Comparison of ENCODE assay signal across 14 mouse cellular contexts in genomic region chr8:10625262-10625661, GRCm38 (mm10).
DNase-seq lines count a peak whose midpoint lies in the region; ATAC-seq lines count a peak whose summit lies in the region.
"Had no signal": no experiment of that assay in that cellular context is flagged by ENCODE, and none has a peak within 500 bp of the region (broad histone marks: within the 10 kb centered on the region; RNA-seq: fewer than 3 reads in every experiment).

No protein-coding gene starts in this region.

- 0 out of 2 replicates have a peak, but pooled peaks cover 6% of the 10 kb centered on the region for H3K9me3 ChIP-seq in midbrain, embryonic 12.5 days
- no peaks in the 10 kb centered on the region for H3K9me3 ChIP-seq in midbrain, embryonic 16.5 days (replicated peaks; ENCODE audit: control insufficient read depth, low read length, poor library complexity, severe bottlenecking)
- H3K9me3 ChIP-seq in forebrain, embryonic 14.5 days (replicated peaks; ENCODE audit: control insufficient read depth, low read length) = no peaks in the 10 kb centered on the region

- H3K9ac ChIP-seq in midbrain, embryonic 12.5 days (replicated peaks) = no peak overlapping the region
- no peak overlapping the region for H3K9ac ChIP-seq in midbrain, embryonic 16.5 days (ENCODE audit: low read depth, low read length)
- H3K9ac ChIP-seq in forebrain, embryonic 14.5 days (ENCODE audit: low read length) = no peak overlapping the region; the same call in 1 of the 2 replicates
- H3K9ac ChIP-seq: heart, embryonic 13.5 days had no signal

- no peak overlapping the region; the same call in 1 of the 2 replicates for H3K27ac ChIP-seq in midbrain, embryonic 12.5 days (replicated peaks)
- H3K27ac ChIP-seq in midbrain, embryonic 16.5 days (ENCODE audit: low read length) = no peak overlapping the region
- no peak overlapping the region for H3K27ac ChIP-seq in forebrain, embryonic 14.5 days (ENCODE audit: low read depth, low read length)
- H3K27ac ChIP-seq: heart, embryonic 13.5 days; layer of hippocampus, adult 2 months had no signal

- peaks cover 9% of the 10 kb centered on the region; the same call in 1 of the 2 replicates for H3K27me3 ChIP-seq in midbrain, embryonic 12.5 days
- H3K27me3 ChIP-seq in midbrain, embryonic 16.5 days (ENCODE audit: control insufficient read depth, insufficient read depth, low read depth, low read length) = no peaks in the 10 kb centered on the region
- H3K27me3 ChIP-seq in forebrain, embryonic 14.5 days (replicated peaks; ENCODE audit: control insufficient read depth, insufficient read depth, low read length) = no peaks in the 10 kb centered on the region
- H3K27me3 ChIP-seq: heart, embryonic 13.5 days had no signal

- WGBS in midbrain, embryonic 12.5 days = 10% methylated on average over 5 of the region's 5 CpGs
- WGBS in midbrain, embryonic 16.5 days = 16% methylated on average over 5 of the region's 5 CpGs
- 10% methylated on average over 5 of the region's 5 CpGs for WGBS in forebrain, embryonic 14.5 days

- peak; percentile 64 for DNase-seq in heart, adult 11 months
- no peak for DNase-seq in heart, postnatal 25 days (ENCODE audit: low spot score)
- DNase-seq in forebrain, embryonic 14.5 days (ENCODE audit: low spot score) = peak; percentile 48
- DNase-seq in spleen, postnatal 36 days (ENCODE audit: low spot score in 2 of 2) = no peak
- DNase-seq in spleen, postnatal 4 days (ENCODE audit: low spot score in 2 of 2) = no peak
- DNase-seq in lung, postnatal 4 days = no peak
- DNase-seq: cerebellum, postnatal 36 days; kidney, adult 18-20 months; lung, postnatal 14 days; thymus, postnatal 36 days had no signal

- H3K4me1 ChIP-seq in midbrain, embryonic 12.5 days = peaks cover 32% of the 10 kb centered on the region
- H3K4me1 ChIP-seq in midbrain, embryonic 16.5 days (ENCODE audit: control insufficient read depth, insufficient read depth, low read length) = peaks cover 3% of the 10 kb centered on the region
- H3K4me1 ChIP-seq in forebrain, embryonic 14.5 days (ENCODE audit: control insufficient read depth, insufficient read depth, low read length) = peaks cover 10% of the 10 kb centered on the region

- intact Hi-C loops in heart, postnatal 25 days (cut with DNase I) = no loop called here

- H3K4me2 ChIP-seq in midbrain, embryonic 12.5 days (replicated peaks) = no peak overlapping the region
- H3K4me2 ChIP-seq in midbrain, embryonic 16.5 days (ENCODE audit: low read length) = no peak overlapping the region
- no peak overlapping the region for H3K4me2 ChIP-seq in forebrain, embryonic 14.5 days (ENCODE audit: low read length)
- H3K4me2 ChIP-seq: heart, embryonic 13.5 days had no signal

- H3K4me3 ChIP-seq in midbrain, embryonic 12.5 days = no peak overlapping the region
- no peak overlapping the region for H3K4me3 ChIP-seq in midbrain, embryonic 16.5 days (ENCODE audit: low read depth, low read length)
- no peak overlapping the region for H3K4me3 ChIP-seq in forebrain, embryonic 14.5 days (ENCODE audit: low read depth, low read length)
- H3K4me3 ChIP-seq: heart, embryonic 13.5 days; layer of hippocampus, adult 2 months had no signal

- ATAC-seq in midbrain, embryonic 12.5 days (ENCODE audit: low FRiP score, low read depth) = peak; percentile 78; the same call in 1 of the 2 replicates
- no peak for ATAC-seq in midbrain, embryonic 16.5 days
- peak; percentile 38; the same call in 1 of the 2 replicates for ATAC-seq in forebrain, embryonic 14.5 days

- no peaks in the 10 kb centered on the region for H3K36me3 ChIP-seq in midbrain, embryonic 12.5 days
- H3K36me3 ChIP-seq in midbrain, embryonic 16.5 days (ENCODE audit: control insufficient read depth, insufficient read depth, low read length) = 0 out of 2 replicates have a peak, but pooled peaks cover 2% of the 10 kb centered on the region
- H3K36me3 ChIP-seq in forebrain, embryonic 14.5 days (ENCODE audit: control insufficient read depth, insufficient read depth, low read length) = no peaks in the 10 kb centered on the region
- H3K36me3 ChIP-seq: heart, embryonic 13.5 days had no signal

Comparison
In these comparisons a context has a peak if more than half of its experiments do, and no peak if none do; other contexts are left out.
1. DNase-seq: peak in heart, adult 11 months (single experiment) and forebrain, embryonic 14.5 days (single experiment); none in heart, postnatal 25 days (single experiment), spleen, postnatal 36 days (0 of 2), spleen, postnatal 4 days (0 of 2) and lung, postnatal 4 days (0 of 2).